Mouse (Mus musculus): ENCODE measurements around the gene Brpf1. TPM values are rescaled to one million over a fixed set of nuclear protein-coding genes. Genes with fewer than 3 reads are reported as not detected.
A peak's percentile ranks its signal among the peaks of the same experiment; 100 is the strongest.
"Not testable (repeated sequence)": the region's sequence is repeated elsewhere in the genome, so short reads cannot be mapped to it uniquely, and the experiment has no call there.

Gene Brpf1
- polyA plus RNA-seq, 1 experiment from 2014 or later: 22.8 TPM

DNA sequence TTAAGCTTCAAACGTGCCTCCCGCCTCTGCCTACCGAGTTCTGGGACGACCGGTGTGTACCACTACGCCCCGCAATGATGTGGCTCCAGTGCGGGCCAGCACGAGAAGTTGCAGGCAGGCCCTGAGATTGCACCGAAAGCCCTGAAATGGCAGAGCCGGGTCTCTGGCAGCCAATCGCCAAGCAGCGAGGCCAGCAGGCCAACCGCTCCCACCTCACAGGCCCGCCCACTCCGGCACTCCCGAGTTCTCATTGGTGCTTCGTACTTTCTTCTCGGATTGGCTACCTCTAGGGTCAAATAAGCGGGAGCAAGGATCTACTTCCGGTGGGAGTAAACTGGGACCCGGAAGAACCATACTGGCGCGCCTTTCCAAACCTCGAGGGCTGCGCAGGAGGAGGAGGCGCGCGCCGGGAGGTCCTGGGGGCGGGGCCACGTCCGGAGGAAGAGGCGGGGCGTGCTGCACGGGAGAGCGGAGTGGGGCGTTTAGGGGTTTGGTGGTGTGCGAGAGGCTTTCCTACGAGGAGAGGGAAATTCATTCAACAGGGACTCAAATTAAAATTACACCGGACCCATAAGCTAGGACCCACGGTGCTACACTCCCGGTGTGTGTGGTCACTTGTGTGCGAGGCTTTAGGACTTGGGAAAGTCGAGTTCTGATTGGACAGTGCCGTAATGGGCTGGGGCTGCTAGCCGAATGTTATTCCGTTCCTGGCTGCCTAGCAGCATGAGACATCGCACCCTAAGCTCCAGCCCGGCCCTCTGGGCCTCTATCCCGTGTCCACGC, 19.8 kb downstream of the Brpf1 start, which contains the start of gene Ogg1:
Gene Ogg1, plus strand, starts transcription at position 440 of the 783 bp plus-strand sequence.
- WGBS: under 1% methylated on average over 52 of the region's 52 CpGs
- H3K9me3 ChIP-seq (ENCODE audit: control insufficient read depth, low read length): no peaks in the 10 kb centered on the region
- H3K36me3 ChIP-seq (ENCODE audit: control insufficient read depth, insufficient read depth, low read length): peaks cover 38% of the 10 kb centered on the region
- H3K27me3 ChIP-seq (ENCODE audit: control insufficient read depth, insufficient read depth, low read length): no peaks in the 10 kb centered on the region
- H3K9ac ChIP-seq (replicated peaks; ENCODE audit: low read length): peak within 1 kb of the TSS; percentile 70
- H3K4me1 ChIP-seq (ENCODE audit: control insufficient read depth, insufficient read depth, low read length): peaks cover 13% of the 10 kb centered on the region
- peak; percentile 99 for ATAC-seq (ENCODE audit: low FRiP score, low TSS enrichment)
- peak; percentile 97 for DNase-seq
- peak within 1 kb of the TSS; percentile 87 for H3K27ac ChIP-seq (replicated peaks; ENCODE audit: low read depth, low read length)
- peak within 1 kb of the TSS; percentile 91 for H3K4me2 ChIP-seq (ENCODE audit: low read length)
- peak within 1 kb of the TSS; percentile 55 for H3K4me3 ChIP-seq (replicated peaks; ENCODE audit: low read depth, low read length)

DNA sequence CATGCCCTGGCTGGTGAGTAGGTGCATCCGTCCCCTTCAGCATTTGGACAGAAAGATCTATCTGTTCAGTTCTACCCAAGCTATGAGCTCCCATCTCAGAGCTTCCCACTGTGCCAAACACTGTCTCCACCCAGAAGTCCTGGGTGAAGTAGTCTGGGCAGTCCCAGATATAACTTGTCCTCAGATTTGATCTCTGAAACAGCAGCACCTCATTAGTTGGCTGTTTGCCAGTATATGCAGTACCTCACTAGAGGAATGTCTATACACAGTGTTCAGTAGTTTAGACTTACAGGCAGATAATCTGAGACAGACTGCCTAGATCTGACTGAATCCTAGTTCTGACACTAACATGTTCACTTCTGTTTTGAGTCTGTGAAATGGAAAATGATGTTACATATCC, 22.5 kb downstream of the Brpf1 start:
- no peak for DNase-seq

DNA sequence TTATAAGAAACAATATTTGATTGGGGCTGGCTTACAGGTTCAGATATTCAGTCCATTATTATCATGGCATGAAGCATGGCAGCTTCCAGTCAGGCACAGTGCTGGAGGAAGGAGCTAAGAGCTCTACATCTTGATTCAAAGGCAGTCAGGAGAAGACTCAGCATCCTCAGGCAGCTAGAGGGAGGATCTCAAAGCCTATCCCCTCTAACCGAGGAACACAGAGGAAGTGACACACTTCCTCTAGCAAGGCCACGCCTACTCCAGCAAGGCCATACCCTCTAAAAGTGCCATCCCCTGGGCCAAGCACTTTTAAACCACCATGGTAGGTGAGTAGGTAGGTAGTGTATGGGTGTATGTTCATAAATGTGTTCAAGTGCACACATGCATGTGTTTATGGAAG, 23.6 kb downstream of the Brpf1 start:
- WGBS: 66% methylated on average over 2 of the region's 2 CpGs
- H3K9me3 ChIP-seq (ENCODE audit: control insufficient read depth, low read length): no peaks in the 10 kb centered on the region
- H3K36me3 ChIP-seq (ENCODE audit: control insufficient read depth, insufficient read depth, low read length): peaks cover 34% of the 10 kb centered on the region
- peaks cover 12% of the 10 kb centered on the region for H3K4me1 ChIP-seq (ENCODE audit: control insufficient read depth, insufficient read depth, low read length)
- no peak for ATAC-seq (ENCODE audit: low FRiP score, low TSS enrichment)
- H3K4me3 ChIP-seq (replicated peaks; ENCODE audit: low read depth, low read length): no peak overlapping the region
- DNase-seq: no peak
- no peaks in the 10 kb centered on the region for H3K27me3 ChIP-seq (ENCODE audit: control insufficient read depth, insufficient read depth, low read length)
- H3K4me2 ChIP-seq (ENCODE audit: low read length): no peak overlapping the region
- H3K27ac ChIP-seq (replicated peaks; ENCODE audit: low read depth, low read length): no peak overlapping the region
- no peak overlapping the region for H3K9ac ChIP-seq (replicated peaks; ENCODE audit: low read length)

More for the DNA sequence above, 22.5 kb downstream of the Brpf1 start:
- Histone ChIP-seq H3K4me3 (replicated peaks; ENCODE audit: low read depth, low read length) (no peak overlapping the region), H3K36me3 (ENCODE audit: control insufficient read depth, insufficient read depth, low read length) (peaks cover 33% of the 10 kb centered on the region), H3K27ac (replicated peaks; ENCODE audit: low read depth, low read length) (no peak overlapping the region), H3K9ac (replicated peaks; ENCODE audit: low read length) (no peak overlapping the region), H3K4me1 (ENCODE audit: control insufficient read depth, insufficient read depth, low read length) (peaks cover 13% of the 10 kb centered on the region), H3K27me3 (ENCODE audit: control insufficient read depth, insufficient read depth, low read length) (no peaks in the 10 kb centered on the region), H3K4me2 (ENCODE audit: low read length) (no peak overlapping the region), H3K9me3 (ENCODE audit: control insufficient read depth, low read length) (no peaks in the 10 kb centered on the region)
- 75% methylated on average over 1 of the region's 1 CpGs for WGBS
- no peak for ATAC-seq (ENCODE audit: low FRiP score, low TSS enrichment)

- H3K27me3 ChIP-seq (ENCODE audit: control insufficient read depth, insufficient read depth, low read length): no peaks in the 10 kb centered on the region
- H3K27ac ChIP-seq (replicated peaks; ENCODE audit: low read depth, low read length): no peak overlapping the region
- peaks cover 4% of the 10 kb centered on the region; the same call in 1 of the 2 replicates for H3K4me1 ChIP-seq (ENCODE audit: control insufficient read depth, insufficient read depth, low read length)
- H3K36me3 ChIP-seq (ENCODE audit: control insufficient read depth, insufficient read depth, low read length): peaks cover 44% of the 10 kb centered on the region
- no peaks in the 10 kb centered on the region for H3K9me3 ChIP-seq (ENCODE audit: control insufficient read depth, low read length)
- no peak for ATAC-seq (ENCODE audit: low FRiP score, low TSS enrichment)
- no peak for DNase-seq
- H3K9ac ChIP-seq (replicated peaks; ENCODE audit: low read length): no peak overlapping the region
- H3K4me2 ChIP-seq (ENCODE audit: low read length): no peak overlapping the region
- H3K4me3 ChIP-seq (replicated peaks; ENCODE audit: low read depth, low read length): no peak overlapping the region
- 92% methylated on average over 11 of the region's 11 CpGs for WGBS
These were observed 24.8 kb downstream of the Brpf1 start for GRCm38 (mm10) chr6:113331721-113332120.

DNA sequence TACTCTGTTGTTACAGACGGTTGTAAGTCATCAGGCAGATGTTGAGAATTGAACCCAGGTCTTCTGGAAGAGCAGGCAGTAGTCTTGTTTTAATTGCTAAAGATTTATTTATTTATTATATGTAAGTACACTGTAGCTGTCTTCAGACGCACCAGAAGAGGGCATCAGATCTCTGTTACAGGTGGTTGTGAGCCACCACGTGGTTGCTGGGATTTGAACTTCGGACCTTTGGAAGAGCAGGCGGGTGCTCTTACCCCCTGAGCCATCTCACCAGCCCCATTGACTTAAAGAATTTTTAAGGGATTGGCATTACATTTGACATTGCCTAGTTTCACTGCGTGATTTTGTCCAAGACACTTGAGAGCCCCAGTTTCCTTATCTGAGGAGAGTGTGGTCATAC, 25.8 kb downstream of the Brpf1 start:
- not testable (repeated sequence) for DNase-seq; H3K27me3 ChIP-seq (ENCODE audit: control insufficient read depth, insufficient read depth, low read length); H3K4me2 ChIP-seq (ENCODE audit: low read length); ATAC-seq (ENCODE audit: low FRiP score, low TSS enrichment); H3K27ac ChIP-seq (replicated peaks; ENCODE audit: low read depth, low read length); H3K9ac ChIP-seq (replicated peaks; ENCODE audit: low read length); H3K4me1 ChIP-seq (ENCODE audit: control insufficient read depth, insufficient read depth, low read length); H3K4me3 ChIP-seq (replicated peaks; ENCODE audit: low read depth, low read length); H3K9me3 ChIP-seq (ENCODE audit: control insufficient read depth, low read length)
- peaks cover 51% of the 10 kb centered on the region for H3K36me3 ChIP-seq (ENCODE audit: control insufficient read depth, insufficient read depth, low read length)
- 76% methylated on average over 6 of the region's 6 CpGs for WGBS

DNA sequence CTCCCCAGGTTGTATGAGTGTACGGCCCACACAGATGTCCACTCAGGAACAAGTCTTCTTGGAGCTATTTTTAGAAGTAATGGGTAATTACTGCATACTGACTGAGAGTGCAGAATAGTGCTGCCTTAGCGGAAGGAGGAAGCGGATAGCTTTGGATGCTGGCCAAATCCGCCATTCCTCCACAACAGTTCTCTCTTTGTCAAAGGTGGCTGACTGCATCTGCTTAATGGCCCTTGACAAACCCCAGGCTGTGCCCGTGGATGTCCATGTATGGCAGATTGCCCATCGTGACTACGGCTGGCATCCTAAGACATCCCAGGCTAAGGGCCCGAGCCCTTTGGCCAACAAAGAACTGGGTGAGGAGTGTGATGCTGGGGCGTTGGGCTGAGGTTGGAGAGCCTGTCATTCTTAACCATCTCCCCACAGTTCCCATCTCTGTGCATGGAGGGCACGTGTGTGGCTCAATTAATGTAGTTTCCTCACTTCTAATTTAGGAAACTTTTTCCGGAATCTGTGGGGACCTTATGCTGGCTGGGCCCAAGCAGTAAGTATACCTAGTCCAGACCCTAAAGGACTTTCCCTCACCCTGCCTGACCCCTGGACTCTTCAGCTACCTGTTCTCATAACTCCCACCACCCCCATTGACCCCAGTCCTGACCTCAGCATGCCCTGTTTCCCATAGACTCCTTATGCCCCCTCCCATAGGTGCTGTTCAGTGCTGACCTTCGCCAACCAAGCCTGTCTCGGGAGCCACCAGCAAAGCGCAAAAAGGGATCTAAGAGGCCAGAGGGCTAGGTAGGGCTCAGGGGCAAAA, 26.4 kb downstream of the Brpf1 start:
- Histone ChIP-seq H3K27me3 (ENCODE audit: control insufficient read depth, insufficient read depth, low read length) (no peaks in the 10 kb centered on the region), H3K9ac (replicated peaks; ENCODE audit: low read length) (no peak overlapping the region), H3K4me3 (replicated peaks; ENCODE audit: low read depth, low read length) (no peak overlapping the region), H3K36me3 (ENCODE audit: control insufficient read depth, insufficient read depth, low read length) (peaks cover 57% of the 10 kb centered on the region), H3K4me2 (ENCODE audit: low read length) (no peak overlapping the region), H3K4me1 (ENCODE audit: control insufficient read depth, insufficient read depth, low read length) (no peaks in the 10 kb centered on the region), H3K9me3 (ENCODE audit: control insufficient read depth, low read length) (no peaks in the 10 kb centered on the region), H3K27ac (replicated peaks; ENCODE audit: low read depth, low read length) (no peak overlapping the region)
- WGBS: 73% methylated on average over 14 of the region's 14 CpGs
- peak; percentile 70 for DNase-seq
- peak; percentile 40; the same call in 1 of the 2 replicates for ATAC-seq (ENCODE audit: low FRiP score, low TSS enrichment)

DNA sequence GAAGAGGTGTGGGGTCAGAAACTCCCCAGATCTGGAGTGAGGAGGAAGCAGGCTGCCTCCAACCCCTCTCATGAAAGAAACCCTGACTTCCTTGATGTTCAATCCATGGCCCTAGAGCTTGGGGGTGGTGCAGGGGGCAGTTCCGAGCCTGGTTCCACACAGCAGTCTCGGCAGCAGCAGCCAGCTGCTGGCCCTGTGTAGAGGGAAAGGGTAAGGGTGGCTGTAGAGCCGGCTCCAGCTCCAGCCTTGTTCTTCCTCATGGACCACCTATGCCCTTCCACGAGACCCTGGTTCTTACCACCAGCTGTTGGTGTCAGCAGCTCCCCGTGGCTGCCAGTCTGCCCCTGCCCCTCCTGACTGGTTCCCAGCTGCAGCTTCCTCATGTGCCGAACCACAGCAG, 27.3 kb downstream of the Brpf1 start:
- H3K9me3 ChIP-seq (ENCODE audit: control insufficient read depth, low read length): no peaks in the 10 kb centered on the region
- H3K36me3 ChIP-seq (ENCODE audit: control insufficient read depth, insufficient read depth, low read length): peaks cover 66% of the 10 kb centered on the region
- H3K27me3 ChIP-seq (ENCODE audit: control insufficient read depth, insufficient read depth, low read length): no peaks in the 10 kb centered on the region
- H3K9ac ChIP-seq (replicated peaks; ENCODE audit: low read length): no peak overlapping the region
- no peak overlapping the region for H3K27ac ChIP-seq (replicated peaks; ENCODE audit: low read depth, low read length)
- 88% methylated on average over 6 of the region's 6 CpGs for WGBS
- ATAC-seq (ENCODE audit: low FRiP score, low TSS enrichment) (no peak), DNase-seq (no peak)
- no peak overlapping the region for H3K4me3 ChIP-seq (replicated peaks; ENCODE audit: low read depth, low read length)
- H3K4me1 ChIP-seq (ENCODE audit: control insufficient read depth, insufficient read depth, low read length): no peaks in the 10 kb centered on the region
- no peak overlapping the region for H3K4me2 ChIP-seq (ENCODE audit: low read length)

DNA sequence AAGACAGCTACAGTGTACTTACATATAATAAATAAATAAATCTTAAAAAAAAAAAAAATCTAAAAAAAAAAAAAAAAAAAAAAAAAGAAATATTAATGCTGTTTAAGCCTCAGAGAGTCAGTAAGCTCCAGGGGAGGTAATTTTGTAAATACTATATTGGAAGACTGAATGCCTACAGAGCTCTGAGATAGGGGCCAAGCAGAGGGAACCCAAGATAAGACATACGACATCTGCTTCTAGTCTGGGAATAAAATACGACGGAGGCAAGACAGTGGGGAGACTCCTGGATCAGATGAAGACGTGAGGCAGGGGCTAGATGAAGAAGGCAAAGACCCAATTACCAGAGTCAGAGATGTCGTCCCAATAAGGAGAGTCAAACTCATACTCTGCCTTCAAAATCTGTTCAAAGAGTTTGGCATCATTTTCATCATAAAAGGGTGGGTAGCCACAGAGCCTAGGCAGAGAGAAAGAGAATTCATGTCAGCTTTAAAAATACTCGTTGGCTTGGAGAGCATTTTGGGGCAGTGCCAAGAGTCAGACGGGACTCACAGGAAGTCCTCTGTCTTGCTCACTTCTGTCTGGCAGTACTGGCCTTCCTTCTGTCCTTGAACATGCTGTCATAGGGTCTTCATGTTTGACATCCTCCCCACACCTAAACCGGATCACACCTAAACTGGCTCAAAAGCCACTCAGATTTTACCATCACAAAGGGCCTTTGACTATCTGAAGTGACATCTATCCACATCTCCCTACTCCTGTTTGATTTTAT, 30.1 kb downstream of the Brpf1 start:
- Histone ChIP-seq H3K4me2 (ENCODE audit: low read length) (no peak overlapping the region), H3K36me3 (ENCODE audit: control insufficient read depth, insufficient read depth, low read length) (peaks cover 76% of the 10 kb centered on the region), H3K27me3 (ENCODE audit: control insufficient read depth, insufficient read depth, low read length) (no peaks in the 10 kb centered on the region), H3K9ac (replicated peaks; ENCODE audit: low read length) (no peak overlapping the region), H3K4me1 (ENCODE audit: control insufficient read depth, insufficient read depth, low read length) (no peaks in the 10 kb centered on the region), H3K4me3 (replicated peaks; ENCODE audit: low read depth, low read length) (no peak overlapping the region), H3K9me3 (ENCODE audit: control insufficient read depth, low read length) (no peaks in the 10 kb centered on the region), H3K27ac (replicated peaks; ENCODE audit: low read depth, low read length) (no peak overlapping the region)
- DNase-seq (no peak), ATAC-seq (ENCODE audit: low FRiP score, low TSS enrichment) (no peak)
- 69% methylated on average over 8 of the region's 8 CpGs for WGBS
